Mouse (Mus musculus) thymus, adult 2 months (tissue): ENCODE measurements around the gene Ccdc142. TPM values are rescaled to one million over a fixed set of nuclear protein-coding genes. Genes with fewer than 3 reads are reported as not detected.

Experiments
- DNase-seq: peaks from one replicate; pipeline ENCODE4 v3.0.0; 2021
- H3K27ac ChIP-seq: fragments of 200-500 bp; 2 replicates; pipeline ENCODE4 v1.5.1; 2012; ENCODE audit warnings: low read length, control low read depth; ENCODE audit not compliant: control insufficient read depth, insufficient read depth
- H3K27me3 ChIP-seq: fragments of 200-500 bp; 2 replicates; pipeline ENCODE4 v1.6.1; 2012; ENCODE audit warnings: mild to moderate bottlenecking, low read length, moderate library complexity, mixed read lengths; ENCODE audit not compliant: control insufficient read depth, insufficient read depth
- H3K36me3 ChIP-seq: fragments of 200-500 bp; 2 replicates; pipeline ENCODE4 v1.6.1; 2012; ENCODE audit warnings: mild to moderate bottlenecking, low read length, moderate library complexity; ENCODE audit not compliant: control insufficient read depth, insufficient read depth
- H3K4me1 ChIP-seq: fragments of 200-500 bp; replicated peaks from 2 replicates; pipeline ENCODE4 v1.6.1; 2012; ENCODE audit warnings: low read length; ENCODE audit not compliant: control insufficient read depth, insufficient read depth
- H3K4me3 ChIP-seq: fragments of 200-500 bp; 2 replicates; pipeline ENCODE4 v1.5.1; 2012; ENCODE audit warnings: mild to moderate bottlenecking, low read length, control low read depth, moderate library complexity; ENCODE audit not compliant: control insufficient read depth, insufficient read depth
- CTCF ChIP-seq: fragments of 200-500 bp; IDR thresholded peaks from 2 replicates; pipeline ENCODE4 v1.5.1; 2012; ENCODE audit warnings: mild to moderate bottlenecking, control low read depth, low read length, moderate library complexity, borderline replicate concordance; ENCODE audit not compliant: control insufficient read depth, poor library complexity, insufficient read depth; ENCODE audit errors: extremely low read depth
- POLR2A ChIP-seq: fragments of 200-500 bp; IDR thresholded peaks from 2 replicates; pipeline ENCODE4 v1.6.1; 2012; ENCODE audit warnings: mild to moderate bottlenecking, low read length, control low read depth, moderate library complexity; ENCODE audit not compliant: control insufficient read depth, poor library complexity, insufficient read depth; ENCODE audit errors: extremely low read depth
- WGBS: fragments of 180-500 bp; shearing (Covaris S2); methylation state at CpG from one replicate; pipeline ENCODE4 v1.1.7; 2018; 5-methylcytosine and 5-hydroxymethylcytosine counted together
- polyA plus RNA-seq: library from polyadenylated mRNA; depleted of rRNA; stranded (reverse); fragments of >200 nt; gene quantifications from 2 replicates; pipeline ENCODE4 v1.2.3, GENCODE M21; 2012

Ccdc142 gene
- polyA plus RNA-seq, 1 experiment: 18.9 TPM

DNA sequence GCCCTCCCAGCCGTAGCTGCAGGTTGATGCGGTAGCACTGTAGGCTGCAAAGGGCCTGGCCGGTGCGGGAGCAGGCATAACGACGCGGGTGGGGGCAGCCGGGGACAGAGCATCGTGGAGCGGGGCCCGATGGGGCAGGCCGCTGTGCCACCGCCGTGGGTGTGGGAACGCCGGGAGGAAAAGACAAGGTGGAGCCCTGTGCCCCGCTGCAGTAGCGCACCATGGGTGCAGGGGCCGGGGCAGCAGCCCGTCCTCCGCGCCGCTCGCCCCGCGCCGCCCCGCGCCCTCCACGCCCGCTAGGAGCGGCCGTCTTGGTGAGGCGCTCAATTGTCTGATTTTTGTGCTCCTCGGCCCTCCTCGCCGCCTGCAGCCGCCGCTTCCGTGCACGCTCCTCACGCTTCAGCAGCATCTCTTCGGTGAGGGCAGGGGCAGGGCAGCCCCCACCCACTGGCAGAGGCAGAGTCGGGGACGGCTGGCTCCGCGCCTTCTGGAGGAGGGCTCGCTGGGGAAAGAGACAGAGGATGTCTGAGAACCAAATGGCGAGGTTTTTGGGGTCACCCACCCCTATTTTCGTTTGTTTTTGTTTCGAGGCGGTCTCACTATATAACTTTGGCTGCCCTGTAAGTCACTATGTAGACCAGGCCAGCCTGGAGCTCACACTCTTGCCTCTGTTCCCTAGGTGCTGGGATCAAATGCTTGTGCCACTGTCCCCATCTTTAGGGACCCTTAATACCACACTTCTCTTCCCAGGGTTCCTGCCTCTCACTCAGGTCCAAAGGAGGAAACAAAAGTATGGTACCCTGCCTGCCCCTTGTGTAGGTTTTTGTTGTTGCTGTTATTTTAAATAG is 20.7 kb downstream of the Ccdc142 start:
- DNase-seq: no peak
- TF ChIP-seq POLR2A (no peak), CTCF (no peak)
- H3K36me3 ChIP-seq: no peaks in the 10 kb centered on the region
- peak overlapping the region; percentile 89 for H3K4me3 ChIP-seq
- H3K27me3 ChIP-seq: no peaks in the 10 kb centered on the region
- H3K4me1 ChIP-seq: peaks cover 30% of the 10 kb centered on the region
- peak overlapping the region; percentile 70 for H3K27ac ChIP-seq
- 4% methylated on average over 49 of the region's 52 CpGs for WGBS

DNA sequence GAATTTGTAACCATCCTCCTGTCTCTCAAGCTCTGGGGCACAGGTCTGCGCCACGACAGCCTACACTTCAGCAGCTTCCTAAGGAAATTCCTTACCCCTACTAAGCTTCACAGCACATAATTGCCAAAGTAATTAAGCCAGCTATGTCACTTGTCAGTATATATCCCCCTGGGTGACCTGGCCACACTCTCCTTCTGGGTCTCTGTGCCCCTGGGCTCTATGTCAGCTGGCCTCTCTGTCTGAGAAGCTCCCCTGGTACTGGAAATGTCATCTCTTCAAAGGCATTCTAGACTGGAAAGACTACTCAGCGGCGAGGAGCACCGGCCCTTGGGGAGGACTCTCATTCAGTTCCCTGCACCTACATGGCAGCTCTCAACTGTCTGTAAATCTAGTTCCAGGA is 21.6 kb downstream of the Ccdc142 start:
- Histone ChIP-seq H3K27me3 (no peaks in the 10 kb centered on the region), H3K4me1 (peaks cover 30% of the 10 kb centered on the region), H3K27ac (no peak overlapping the region), H3K4me3 (no peak overlapping the region), H3K36me3 (no peaks in the 10 kb centered on the region)
- no peak for TF ChIP-seq POLR2A
- TF ChIP-seq CTCF: no peak
- WGBS: 95% methylated on average over 5 of the region's 5 CpGs
- DNase-seq: no peak

DNA sequence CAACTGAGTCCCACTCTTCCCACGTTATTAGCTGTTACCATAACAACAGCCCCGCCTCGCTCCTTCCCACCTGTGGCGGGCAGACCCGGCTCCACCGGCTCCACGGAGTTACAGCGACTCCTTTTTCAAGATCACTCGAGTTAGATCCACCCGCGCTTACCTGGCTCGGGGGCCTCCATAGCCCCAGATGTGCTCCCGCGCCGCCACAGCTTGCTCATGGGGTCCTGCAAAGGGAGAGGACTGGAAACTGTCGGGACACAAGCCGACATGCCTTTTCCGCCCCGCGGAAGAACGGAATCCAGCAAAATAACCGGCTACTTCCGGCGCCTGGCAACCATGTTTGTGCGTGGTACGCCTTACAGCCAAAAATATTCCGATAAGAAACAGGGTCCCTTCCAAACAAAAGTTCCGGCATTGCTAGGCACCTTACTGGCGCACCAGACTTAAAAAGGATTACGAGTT is 23.5 kb downstream of the Ccdc142 start:
- H3K27me3 ChIP-seq: no peaks in the 10 kb centered on the region
- DNase-seq: peak; percentile 90
- TF ChIP-seq CTCF (0 out of 2 replicates have a peak, but pooled peaks have one; percentile 40), POLR2A (0 out of 2 replicates have a peak, but pooled peaks have one; percentile 18)
- peaks cover 21% of the 10 kb centered on the region for H3K4me1 ChIP-seq
- WGBS: under 1% methylated on average over 30 of the region's 30 CpGs
- no peak overlapping the region for H3K27ac ChIP-seq
- peak overlapping the region; percentile 99 for H3K4me3 ChIP-seq
- no peaks in the 10 kb centered on the region for H3K36me3 ChIP-seq

DNA sequence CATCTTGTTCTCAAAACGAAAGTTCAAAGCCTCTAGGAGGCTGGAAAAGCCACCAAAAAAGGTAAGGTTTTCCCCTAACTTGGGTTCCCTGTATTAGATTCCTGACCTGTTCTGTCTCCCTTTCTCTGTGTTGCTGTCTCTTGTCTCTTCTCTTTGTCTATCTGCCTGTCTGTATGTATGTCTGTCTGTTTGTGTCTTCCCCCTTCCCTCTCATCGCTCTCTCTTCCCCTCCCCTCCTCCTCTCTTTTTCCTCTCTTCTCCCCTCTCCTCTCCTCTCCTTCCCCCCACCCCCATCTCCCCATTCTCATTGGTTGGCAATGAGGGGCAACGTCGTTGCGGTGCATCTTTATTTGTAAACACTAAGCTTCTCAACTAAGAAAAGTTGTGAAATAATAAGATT is 23.9 kb downstream of the Ccdc142 start, which contains the start of gene Ino80b:
Gene Ino80b (minus strand): TSS at position 101 of the 400 bp plus-strand sequence.
- 45% methylated on average over 5 of the region's 5 CpGs for WGBS
- H3K36me3 ChIP-seq: no peaks in the 10 kb centered on the region
- H3K4me3 ChIP-seq: peak within 1 kb of the TSS; percentile 99
- peaks cover 17% of the 10 kb centered on the region for H3K4me1 ChIP-seq
- H3K27ac ChIP-seq: no peak within 1 kb of the TSS
- TF ChIP-seq POLR2A (no peak), CTCF (no peak)
- no peaks in the 10 kb centered on the region for H3K27me3 ChIP-seq
- no peak for DNase-seq

DNA sequence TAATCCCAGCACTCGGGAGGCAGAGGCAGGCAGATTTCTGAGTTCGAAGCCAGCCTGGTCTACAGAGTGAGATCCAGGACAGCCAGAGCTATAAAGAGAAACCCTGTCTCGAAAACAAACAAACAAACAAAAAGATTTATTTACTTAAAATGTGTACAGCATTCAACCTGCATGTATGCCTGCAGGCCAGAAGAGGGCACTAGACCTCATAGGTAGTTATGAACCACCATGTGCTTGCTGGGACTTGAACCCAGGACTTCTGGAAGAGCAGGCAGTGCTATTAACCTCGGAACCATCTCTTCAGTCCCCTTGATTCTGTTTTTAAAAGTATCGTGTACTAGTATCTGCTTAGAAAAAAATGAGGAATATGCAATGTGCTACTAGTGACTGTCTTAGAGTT is 26.0 kb downstream of the Ccdc142 start:
- Histone ChIP-seq H3K4me1 (peaks cover 9% of the 10 kb centered on the region), H3K27me3 (no peaks in the 10 kb centered on the region), H3K36me3 (no peaks in the 10 kb centered on the region), H3K27ac (no peak overlapping the region), H3K4me3 (no peak overlapping the region)
- WGBS: 97% methylated on average over 5 of the region's 5 CpGs
- no peak for DNase-seq
- TF ChIP-seq CTCF (no peak), POLR2A (no peak)

DNA sequence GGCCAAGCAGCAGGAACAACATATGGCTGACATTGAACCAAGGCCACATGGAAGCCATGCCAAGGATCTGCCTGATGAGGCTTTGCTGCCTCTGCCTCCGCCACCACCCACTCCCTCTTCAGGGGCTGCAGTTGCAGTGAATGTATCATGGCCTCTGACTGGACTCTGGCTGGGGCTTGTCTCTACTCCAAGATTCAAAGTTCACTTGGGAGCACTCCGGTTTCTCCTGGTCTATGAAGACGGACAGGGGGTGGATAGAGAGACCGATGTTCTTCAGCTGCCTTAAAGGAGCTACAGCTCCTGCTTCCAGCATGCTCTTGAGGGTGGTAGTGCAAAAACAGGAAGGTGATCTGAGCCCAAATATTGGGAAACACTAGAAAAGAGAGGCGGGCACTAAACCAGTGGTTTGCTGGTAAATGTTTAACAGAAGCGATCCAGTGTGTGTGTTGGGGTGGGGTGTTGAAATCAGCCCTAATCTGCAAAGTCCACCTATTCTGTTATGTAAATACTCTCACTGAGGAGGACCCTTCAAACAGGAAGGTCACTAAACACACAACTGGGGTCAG is 30.2 kb downstream of the Ccdc142 start:
- Histone ChIP-seq H3K4me1 (peaks cover 5% of the 10 kb centered on the region; the same call in 1 of the 2 replicates), H3K27ac (no peak overlapping the region)

More for the DNA sequence above, 30.2 kb downstream of the Ccdc142 start:
- Histone ChIP-seq H3K27me3 (peaks cover 5% of the 10 kb centered on the region), H3K4me3 (no peak overlapping the region), H3K36me3 (no peaks in the 10 kb centered on the region)
- WGBS: 74% methylated on average over 6 of the region's 6 CpGs
- TF ChIP-seq POLR2A: no peak
- TF ChIP-seq CTCF: no peak
- no peak for DNase-seq
